Mouse (Mus musculus) CD4-positive, CD25-positive, alpha-beta regulatory T cell, adult 9 weeks (primary cell): ENCODE measurements around the gene Il27ra. TPM values are rescaled to one million over a fixed set of nuclear protein-coding genes. Genes with fewer than 3 reads are reported as not detected.

Experiments used
- polyA plus RNA-seq: library from polyadenylated mRNA; unstranded; fragments of 100-300 nt; shearing (Covaris generic); gene quantifications from one replicate; pipeline ENCODE4 v1.2.1, GENCODE M21; 2017

The Il27ra gene
- polyA plus RNA-seq = 415 TPM

DNA sequence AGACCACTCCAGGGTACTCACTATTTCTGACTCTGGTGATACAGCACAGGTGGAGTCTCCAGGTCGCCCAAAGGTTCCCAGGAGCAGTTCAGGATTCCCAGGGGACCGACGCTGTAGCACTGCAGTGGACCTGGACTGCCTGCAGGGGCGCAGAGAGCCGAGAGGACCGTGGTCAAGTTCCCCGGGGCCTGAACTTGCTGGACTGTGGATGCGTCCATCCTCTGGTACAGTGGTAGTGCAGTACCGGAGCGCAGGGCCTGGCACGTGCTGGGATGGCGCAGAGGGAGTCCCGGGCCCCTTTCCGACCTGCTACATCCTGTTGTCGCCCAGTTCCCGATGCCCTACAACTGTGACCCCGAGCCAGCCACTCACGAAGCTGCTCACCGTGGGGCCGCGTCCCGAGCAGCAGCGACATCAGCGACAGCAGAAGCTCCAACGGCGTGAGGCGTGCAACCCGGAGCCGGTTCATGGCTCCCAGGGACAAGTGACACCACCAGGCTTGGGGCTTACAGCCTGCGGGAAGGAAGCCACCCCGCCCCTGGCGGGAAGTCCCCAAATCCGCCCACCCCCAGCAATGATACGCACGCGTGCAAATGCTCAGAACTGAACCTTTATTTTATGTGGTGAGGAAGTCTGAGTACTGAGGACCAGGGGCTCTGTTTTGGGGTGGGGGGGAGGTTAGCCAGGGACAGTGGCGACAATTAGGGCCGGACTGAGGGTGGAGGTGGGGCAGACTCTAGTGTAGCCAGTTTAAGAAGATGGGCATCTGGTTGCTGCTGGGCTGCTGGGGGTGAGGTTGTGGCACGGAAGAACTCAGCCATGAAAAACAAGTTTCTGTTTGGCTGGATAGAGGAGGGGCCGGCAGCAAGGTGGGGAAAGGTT, at the start of gene Il27ra:
Il27ra (minus strand) TSS at position 524 of the 882 bp plus-strand sequence.

DNA sequence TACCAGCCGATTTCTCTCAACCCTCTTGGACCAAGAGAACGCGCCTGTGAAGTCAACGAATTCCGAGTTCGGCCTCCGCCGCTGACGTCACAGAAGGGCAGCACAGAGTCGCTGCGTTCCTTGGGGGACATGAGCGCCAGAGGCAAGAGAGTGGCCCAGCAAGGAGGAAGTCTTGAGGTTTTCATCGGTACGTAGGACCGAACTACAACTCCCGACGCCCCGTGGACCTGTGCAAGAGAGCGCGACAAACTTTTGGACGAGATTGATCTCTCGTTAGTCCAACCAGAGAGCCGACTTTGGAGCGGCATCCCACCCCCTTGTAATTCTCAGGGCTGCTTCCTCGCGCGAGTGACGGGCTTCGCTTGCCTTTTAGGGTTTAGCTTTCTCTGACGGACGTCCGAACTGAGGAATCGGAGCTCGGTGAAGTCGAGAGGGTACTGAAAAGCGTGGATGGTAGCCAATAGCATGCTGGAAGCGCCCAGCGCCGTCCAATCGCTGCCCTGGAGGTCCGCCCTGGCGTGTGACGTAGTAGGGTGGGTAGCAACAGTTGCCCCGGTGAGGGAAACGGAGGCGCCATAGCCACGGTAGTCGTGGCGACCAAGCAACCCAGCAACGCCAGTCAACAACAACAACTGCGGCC, 24.0 kb upstream of the Il27ra start, which contains the start of gene Rfx1:
Rfx1 (plus strand) TSS at position 544 of the 640 bp plus-strand sequence.

DNA sequence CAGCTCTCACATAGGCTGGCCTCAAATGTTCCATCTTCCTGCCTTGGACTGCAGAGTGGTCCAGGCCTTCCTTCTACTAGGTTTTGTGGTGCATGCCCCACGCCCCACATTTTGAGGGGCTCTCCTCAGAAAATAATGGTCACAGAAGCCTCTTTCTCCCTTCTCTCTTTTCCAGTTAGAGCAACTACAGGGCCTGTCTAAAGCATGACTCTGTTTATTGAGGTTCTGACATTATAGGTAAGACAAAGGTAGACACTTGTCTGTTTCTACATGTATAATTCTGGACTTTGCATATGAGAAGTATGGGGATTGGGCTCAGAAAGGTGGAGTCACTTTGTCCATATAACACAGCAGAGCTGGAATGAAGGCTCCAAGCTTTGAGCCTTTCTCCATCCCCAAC, 22.6 kb upstream of the Il27ra start, which contains the start of gene Gm10643:
Gm10643 (minus strand) TSS at position 101 of the 400 bp plus-strand sequence.

DNA sequence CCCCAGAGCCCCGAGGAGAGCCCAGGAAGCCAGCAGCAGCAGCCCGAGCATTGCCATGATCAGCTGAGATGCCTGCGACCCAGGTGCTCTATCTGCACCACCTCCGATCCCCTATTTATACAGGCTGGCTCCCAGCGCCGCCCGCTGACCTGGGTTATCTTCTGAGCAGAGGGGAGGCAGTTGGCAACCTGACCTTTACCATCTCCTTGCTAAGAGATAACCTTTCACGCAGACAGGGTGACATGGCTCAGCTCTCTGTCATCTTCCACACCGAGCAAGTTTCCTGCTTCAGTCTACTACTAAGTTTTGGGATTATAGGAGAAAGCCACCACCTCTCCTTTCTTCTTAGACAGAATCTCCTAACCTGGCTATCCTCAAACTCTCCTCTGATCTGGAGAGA, 2.5 kb upstream of the Il27ra start, which contains the start of gene Rln3:
Rln3 (minus strand) TSS at position 101 of the 400 bp plus-strand sequence.

GRCm38 (mm10) chr8:84021096-84021495, 21.3 kb downstream of the Il27ra start, which contains the start of gene Palm3:
Gene Palm3 (plus strand): TSS chr8:84021471.

GRCm38 (mm10) chr8:84011705-84012498, 30.5 kb downstream of the Il27ra start, which contains the start of gene 2210011C24Rik:
Gene 2210011C24Rik (minus strand): TSS chr8:84012171.

DNA sequence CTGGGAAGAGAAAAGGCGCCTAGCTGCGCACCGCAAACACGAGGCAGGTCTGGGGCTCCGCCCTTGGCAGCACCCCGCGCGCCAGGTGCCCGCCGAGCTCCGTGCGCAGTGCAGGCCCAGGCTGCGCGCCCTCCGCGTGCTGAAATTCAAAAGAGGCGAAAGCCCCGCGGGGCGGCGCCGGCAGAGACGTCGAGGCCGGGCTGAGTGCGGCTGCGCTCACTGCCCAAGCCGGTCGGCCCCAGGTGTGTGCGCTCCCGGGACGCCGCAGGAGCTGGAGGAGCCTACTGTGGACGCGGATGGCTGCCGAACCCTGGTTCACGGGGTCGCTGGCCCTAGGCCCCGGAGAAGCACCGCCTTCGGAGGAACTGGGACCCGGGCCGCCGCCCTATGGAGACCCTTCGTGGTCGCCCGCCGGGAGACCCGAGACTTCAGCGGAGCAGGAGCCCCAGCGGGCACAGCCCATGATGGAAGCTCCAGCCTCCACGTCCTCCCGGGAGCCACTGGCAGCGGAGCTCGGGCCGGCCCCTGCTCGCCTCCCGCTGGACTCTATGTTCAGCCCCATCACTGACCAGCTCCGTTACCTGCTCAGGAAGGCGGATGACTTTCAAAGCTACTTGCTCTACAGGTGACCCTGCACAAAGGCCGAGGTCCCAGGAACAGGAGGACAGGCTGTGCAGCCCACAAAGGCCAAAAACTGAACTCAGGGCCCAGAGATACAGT, 40.9 kb downstream of the Il27ra start, which contains the start of gene 1700067K01Rik:
1700067K01Rik (plus strand) TSS at position 222 of the 720 bp plus-strand sequence.

GRCm38 (mm10) chr8:83997511-83998141, 44.8 kb downstream of the Il27ra start, which contains the start of gene Samd1:
Gene Samd1 (plus strand): TSS chr8:83997672.

Other genes starting within 250 kb of the Il27ra start
- gene Adgrl1, start 142.5 kb downstream of the Il27ra start, polyA plus RNA-seq = 4.2 TPM
- gene Gm10644, start 87.4 kb downstream of the Il27ra start, polyA plus RNA-seq = 0.37 TPM
- 18.7 TPM for gene Asf1b, start 87.1 kb downstream of the Il27ra start, polyA plus RNA-seq
- gene Prkaca, start 69.6 kb downstream of the Il27ra start, polyA plus RNA-seq = 2.1 TPM
- 2.9 TPM for gene Samd1, start 44.9 kb downstream of the Il27ra start, polyA plus RNA-seq
- 0.82 TPM for gene 1700067K01Rik, start 41.1 kb downstream of the Il27ra start, polyA plus RNA-seq
- gene 2210011C24Rik, start 30.4 kb downstream of the Il27ra start, polyA plus RNA-seq = 0.38 TPM
- gene Palm3, start 21.1 kb downstream of the Il27ra start, polyA plus RNA-seq = 4.0 TPM
- gene Rln3, start 2.4 kb upstream of the Il27ra start, polyA plus RNA-seq = 132 TPM
- gene Gm10643, start 22.5 kb upstream of the Il27ra start, polyA plus RNA-seq = 0.98 TPM
- 28.6 TPM for gene Rfx1, start 24.2 kb upstream of the Il27ra start, polyA plus RNA-seq
- 30.2 TPM for gene Dcaf15, start 62.2 kb upstream of the Il27ra start, polyA plus RNA-seq
- gene Podnl1, start 83.4 kb upstream of the Il27ra start, polyA plus RNA-seq = 9.3 TPM
- gene Cc2d1a, start 105.3 kb upstream of the Il27ra start, polyA plus RNA-seq = 59.6 TPM
- gene 4930432K21Rik, start 105.4 kb upstream of the Il27ra start, polyA plus RNA-seq = 3.3 TPM
- not detected for gene Nanos3, start 142.6 kb upstream of the Il27ra start, polyA plus RNA-seq
- 3.4 TPM for gene Zswim4, start 194.5 kb upstream of the Il27ra start, polyA plus RNA-seq
- gene D8Ertd738e, start 207.1 kb upstream of the Il27ra start, polyA plus RNA-seq = 327 TPM
- 17.2 TPM for gene Mri1, start 214.7 kb upstream of the Il27ra start, polyA plus RNA-seq
- 42.3 TPM for gene Ccdc130, start 227.8 kb upstream of the Il27ra start, polyA plus RNA-seq